Comparison of ENCODE assay signal across 14 mouse cellular contexts in genomic region chr11:68089426-68089825, GRCm38 (mm10).
DNase-seq lines count a peak whose midpoint lies in the region; ATAC-seq lines count a peak whose summit lies in the region.
"Had no signal": no experiment of that assay in that cellular context is flagged by ENCODE, and none has a peak within 500 bp of the region (broad histone marks: within the 10 kb centered on the region; RNA-seq: fewer than 3 reads in every experiment).

No protein-coding gene starts in this region.

- peaks cover 11% of the 10 kb centered on the region for H3K4me1 ChIP-seq in heart, embryonic 16.5 days (ENCODE audit: control insufficient read depth, insufficient read depth, low read length)
- peaks cover 26% of the 10 kb centered on the region for H3K4me1 ChIP-seq in limb, embryonic 12.5 days (replicated peaks)
- H3K4me1 ChIP-seq: liver, embryonic 15.5 days had no signal

- no peak overlapping the region for H3K4me3 ChIP-seq in heart, embryonic 16.5 days (ENCODE audit: low read length)
- H3K4me3 ChIP-seq in limb, embryonic 12.5 days (replicated peaks), result no peak overlapping the region
- H3K4me3 ChIP-seq: liver, embryonic 15.5 days had no signal

- DNase-seq in embryo, embryonic 10.5 days (ENCODE audit: low spot score), result peak; percentile 37
- no peak for DNase-seq in embryo, embryonic 9.5 days (ENCODE audit: extremely low spot score)
- DNase-seq in heart, postnatal 14 days, result no peak
- DNase-seq in R1 (ENCODE audit: low read depth, low spot score), result peak; percentile 13
- no peak for DNase-seq in cerebellum, postnatal 25 days
- no peak for DNase-seq in spleen, postnatal 4 days (ENCODE audit: low spot score in 2 of 2)
- DNase-seq: adrenal gland, adult 8-10 months; cerebellum, postnatal 36 days; gastrocnemius, postnatal 36 days; kidney, adult 2 months had no signal

- no peak for ATAC-seq in heart, embryonic 16.5 days (replicated peaks; ENCODE audit: extremely low read depth, insufficient read depth, low FRiP score)
- no peak for ATAC-seq in limb, embryonic 12.5 days (ENCODE audit: insufficient number of reproducible peaks, insufficient read depth, low FRiP score, low TSS enrichment, low read depth)

- H3K9me3 ChIP-seq in heart, embryonic 16.5 days (replicated peaks; ENCODE audit: control insufficient read depth, low read length), result no peaks in the 10 kb centered on the region
- H3K9me3 ChIP-seq in limb, embryonic 12.5 days, result no peaks in the 10 kb centered on the region
- H3K9me3 ChIP-seq: liver, embryonic 15.5 days had no signal

- no peaks in the 10 kb centered on the region for H3K36me3 ChIP-seq in heart, embryonic 16.5 days (ENCODE audit: control insufficient read depth, insufficient read depth)
- no peaks in the 10 kb centered on the region for H3K36me3 ChIP-seq in limb, embryonic 12.5 days
- H3K36me3 ChIP-seq: liver, embryonic 15.5 days had no signal

- H3K9ac ChIP-seq in heart, embryonic 16.5 days (ENCODE audit: low read length), result no peak overlapping the region
- no peak overlapping the region for H3K9ac ChIP-seq in limb, embryonic 12.5 days (replicated peaks)
- H3K9ac ChIP-seq: hindbrain, embryonic 14.5 days; liver, embryonic 15.5 days had no signal

- no peaks in the 10 kb centered on the region for H3K27me3 ChIP-seq in heart, embryonic 16.5 days (ENCODE audit: control insufficient read depth, insufficient read depth, low read length)
- H3K27me3 ChIP-seq in limb, embryonic 12.5 days, result no peaks in the 10 kb centered on the region
- H3K27me3 ChIP-seq: liver, embryonic 15.5 days had no signal

- H3K4me2 ChIP-seq in heart, embryonic 16.5 days (ENCODE audit: low read depth, low read length), result peak overlapping the region; percentile 29; the same call in 1 of the 2 replicates
- H3K4me2 ChIP-seq in limb, embryonic 12.5 days, result 0 out of 2 replicates have a peak overlapping the region, but pooled peaks have one; percentile 10
- H3K4me2 ChIP-seq: hindbrain, embryonic 14.5 days; liver, embryonic 15.5 days had no signal

- intact Hi-C loops in heart, postnatal 14 days (cut with DNase I), result no loop called here

- H3K27ac ChIP-seq in heart, embryonic 16.5 days (ENCODE audit: low read length), result no peak overlapping the region
- peak overlapping the region; percentile 59; the same call in 1 of the 2 replicates for H3K27ac ChIP-seq in limb, embryonic 12.5 days
- H3K27ac ChIP-seq: hindbrain, embryonic 14.5 days; liver, embryonic 15.5 days had no signal

- WGBS in heart, embryonic 16.5 days, result 61% methylated on average over 9 of the region's 9 CpGs
- 62% methylated on average over 9 of the region's 9 CpGs for WGBS in limb, embryonic 12.5 days

Comparison
In these comparisons a context has a peak if more than half of its experiments do, and no peak if none do; other contexts are left out.
1. DNase-seq: peak in embryo, embryonic 10.5 days (single experiment) and R1 (single experiment); none in embryo, embryonic 9.5 days (single experiment), heart, postnatal 14 days (0 of 2), cerebellum, postnatal 25 days (0 of 2) and spleen, postnatal 4 days (0 of 2).